Mouse (Mus musculus): ENCODE measurements around the gene Smg6. TPM values are rescaled to one million over a fixed set of nuclear protein-coding genes. Genes with fewer than 3 reads are reported as not detected.

Smg6 gene
- polyA plus RNA-seq, 1 experiment: 27.9 TPM

DNA sequence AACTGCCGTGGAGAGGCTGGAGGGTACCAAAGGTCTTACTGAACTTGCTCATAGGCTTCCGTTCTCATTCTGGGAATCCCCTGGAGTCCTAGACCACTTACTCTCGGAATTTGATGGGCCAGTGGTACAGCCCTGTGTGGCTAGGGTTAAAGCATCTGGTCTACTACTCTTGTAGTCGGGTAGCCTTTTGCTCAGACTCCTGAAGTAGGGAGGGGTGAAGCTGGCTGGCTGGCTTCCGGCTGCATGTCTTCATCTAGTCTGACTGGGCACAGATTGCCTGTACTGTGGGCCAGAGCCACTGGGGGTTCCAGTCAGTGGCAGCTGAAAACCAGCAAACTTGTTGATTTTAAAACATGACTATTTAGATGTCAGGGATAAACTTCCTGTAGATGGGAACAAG lies 167.0 kb downstream of the Smg6 start:
- no peak for DNase-seq (ENCODE audit: extremely low spot score in 1 of 2, low spot score in 1 of 2)

DNA sequence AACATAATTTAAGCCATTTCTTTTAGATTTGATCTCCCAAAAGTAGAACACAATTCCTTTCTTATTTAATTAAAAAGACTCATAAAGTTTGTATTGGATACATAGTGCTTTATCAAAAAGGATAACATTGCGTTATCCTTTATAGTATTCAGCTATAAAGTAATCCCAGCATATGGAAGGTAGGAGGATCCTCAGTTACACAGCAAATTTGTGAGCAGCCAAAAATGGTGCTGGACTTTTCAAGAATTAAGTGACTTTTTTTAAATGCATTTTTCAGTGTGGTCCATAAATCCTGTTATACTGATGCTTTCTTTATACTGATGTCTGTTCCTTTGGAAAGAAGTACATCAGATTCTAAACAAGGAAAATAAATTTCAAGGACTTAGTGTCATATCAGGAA lies 169.1 kb downstream of the Smg6 start:
- no peak for DNase-seq (ENCODE audit: extremely low spot score in 1 of 2, low spot score in 1 of 2)

DNA sequence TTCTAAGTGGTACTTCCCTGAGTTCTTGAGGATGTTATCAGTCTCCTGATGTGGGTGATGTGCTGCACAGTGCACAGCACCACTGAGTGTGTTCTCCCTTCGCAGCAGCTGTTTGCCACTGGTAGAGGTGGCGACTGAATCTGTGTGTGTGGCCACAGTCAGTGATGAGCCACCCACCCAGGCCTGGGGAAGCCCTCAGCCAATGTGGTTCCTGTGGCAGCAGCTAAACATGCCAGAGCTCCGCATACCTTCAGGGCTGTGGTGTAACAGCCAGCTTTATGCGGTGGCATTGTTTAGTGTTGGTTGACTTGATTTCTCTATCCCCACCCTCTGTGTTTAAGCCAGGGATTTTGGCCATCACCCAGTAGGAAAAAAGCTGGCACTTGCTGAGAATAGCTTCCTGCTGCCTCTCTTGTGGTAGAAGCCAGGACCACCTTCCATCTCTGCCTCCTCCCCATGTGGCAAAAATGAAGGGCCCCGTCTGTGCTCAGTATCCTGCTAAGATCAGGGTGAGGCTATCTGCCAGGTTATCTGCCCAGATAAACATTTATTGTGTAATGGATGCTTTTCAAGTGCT lies 177.2 kb downstream of the Smg6 start:
- DNase-seq (ENCODE audit: extremely low spot score in 1 of 2, low spot score in 1 of 2): no peak

DNA sequence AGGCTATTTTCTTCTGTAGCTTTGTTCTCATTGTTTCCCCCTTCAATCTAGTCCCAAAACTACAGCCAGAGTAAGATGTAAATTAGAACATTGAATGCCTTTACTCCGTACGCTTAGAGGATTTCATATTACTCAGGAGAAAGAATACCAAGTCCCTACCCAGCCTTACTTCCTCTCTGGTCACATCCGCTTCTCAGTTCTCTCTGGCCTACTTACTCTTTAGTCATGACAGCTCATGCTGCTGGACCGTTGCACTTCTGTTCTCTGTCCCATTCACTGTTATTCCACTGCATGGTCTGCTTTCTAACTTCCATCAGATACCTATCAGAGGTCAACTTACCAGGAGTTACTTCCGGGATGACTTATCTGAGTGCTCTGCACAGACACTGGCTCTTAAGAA lies 181.0 kb downstream of the Smg6 start:
- DNase-seq (ENCODE audit: extremely low spot score in 1 of 2, low spot score in 1 of 2): no peak

DNA sequence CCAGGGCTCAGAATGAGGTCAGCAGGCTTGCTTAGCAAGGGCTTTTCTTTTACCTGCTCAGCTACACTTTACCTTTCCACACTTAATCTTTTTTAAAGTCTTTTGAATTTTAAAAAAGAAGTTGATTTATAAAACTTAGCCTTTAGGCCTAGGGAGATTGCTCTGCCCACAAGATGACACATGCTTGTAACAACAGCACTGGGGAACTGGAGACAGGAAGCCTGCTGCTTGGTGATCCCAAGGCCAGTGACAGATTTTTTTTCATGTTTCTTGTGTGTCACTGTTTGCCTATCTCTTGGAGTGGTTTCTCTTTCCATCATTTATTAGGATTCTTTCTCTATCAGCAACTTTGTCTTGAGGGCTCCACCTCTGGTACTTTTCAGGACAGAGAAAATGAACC lies 183.3 kb downstream of the Smg6 start:
- no peak for DNase-seq (ENCODE audit: extremely low spot score in 1 of 2, low spot score in 1 of 2)

DNA sequence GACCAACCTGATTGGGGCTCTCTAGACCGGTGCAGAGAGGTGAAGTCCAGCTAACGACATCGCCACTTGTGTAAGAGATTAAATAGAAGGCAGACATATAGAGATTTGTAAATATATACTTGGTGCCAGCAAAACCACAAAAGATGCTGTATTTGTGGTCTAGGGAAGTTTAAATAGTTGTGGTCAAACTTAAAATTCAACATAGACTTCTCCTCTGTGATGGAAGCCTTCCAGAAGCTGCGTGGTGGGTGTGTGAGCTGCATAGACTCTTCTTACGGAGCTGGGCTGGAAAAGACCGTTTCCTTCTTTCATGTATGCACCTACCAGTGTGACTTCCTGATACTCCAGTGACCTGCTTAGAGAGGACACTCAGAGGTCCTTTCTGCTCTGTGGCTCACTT lies 190.8 kb downstream of the Smg6 start:
- peak in 1 of 2 experiments; percentile 48 for DNase-seq (ENCODE audit: extremely low spot score in 1 of 2, low spot score in 1 of 2)

DNA sequence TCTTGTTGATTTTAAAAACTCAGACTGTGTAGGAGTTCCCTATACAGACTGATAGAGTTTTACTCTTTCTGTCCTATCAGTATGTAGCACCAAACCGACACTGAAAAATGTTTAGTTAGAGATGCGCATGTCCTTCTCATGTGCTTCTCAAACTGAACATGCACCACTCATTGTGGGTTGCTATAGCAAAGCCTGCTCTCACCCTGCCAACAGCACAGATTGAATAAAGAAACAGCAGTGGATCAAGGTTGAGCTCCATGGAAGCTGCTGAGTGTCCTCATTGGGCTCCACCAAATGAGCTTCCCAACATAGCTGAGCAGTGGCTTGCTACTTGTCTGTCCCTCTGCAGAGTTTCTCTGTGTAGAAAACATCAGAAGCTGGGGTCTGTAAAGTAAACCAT lies 192.5 kb downstream of the Smg6 start:
- peak; percentile 30 to 42 for DNase-seq (ENCODE audit: extremely low spot score in 1 of 2, low spot score in 1 of 2)

DNA sequence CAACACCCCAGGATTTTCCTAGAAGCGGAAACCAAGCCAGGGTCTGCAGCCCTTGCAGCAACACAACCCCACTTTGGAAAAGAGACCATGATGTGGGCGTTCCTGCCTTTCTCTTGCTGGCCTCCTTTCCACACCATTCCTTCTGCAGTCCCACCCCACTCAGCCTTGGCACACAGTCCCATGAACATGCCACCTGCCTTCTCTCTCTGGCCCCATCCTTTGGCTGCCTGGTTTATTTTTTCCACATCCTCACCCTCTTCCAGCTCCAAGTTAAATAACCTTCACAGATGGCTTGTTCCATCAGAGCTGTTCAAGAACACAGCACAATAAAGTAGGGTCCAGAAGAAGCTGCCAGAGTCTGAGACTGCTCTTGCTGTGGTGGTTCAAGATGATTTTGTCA lies 193.7 kb downstream of the Smg6 start:
- DNase-seq (ENCODE audit: extremely low spot score in 1 of 2, low spot score in 1 of 2): peak; percentile 62 to 73

DNA sequence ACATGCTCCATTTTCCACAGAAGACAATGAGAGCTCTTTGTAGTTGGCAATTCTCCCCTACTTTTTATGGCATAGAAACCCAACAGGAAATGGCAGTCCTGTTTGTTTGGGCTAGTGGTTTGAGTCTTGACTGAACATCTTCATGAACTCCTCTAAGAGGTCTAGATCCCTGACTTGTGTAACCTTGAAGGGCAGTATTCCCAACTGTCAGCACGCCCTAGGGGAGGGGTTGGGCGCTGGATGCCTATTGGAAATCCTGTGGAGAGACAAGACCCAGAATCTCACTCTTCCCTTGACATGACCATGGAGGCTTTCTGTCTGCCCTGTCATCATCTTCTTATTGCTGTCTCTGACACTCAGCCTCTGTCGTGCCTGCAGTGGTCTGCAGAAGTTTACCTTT lies 194.2 kb downstream of the Smg6 start:
- DNase-seq (ENCODE audit: extremely low spot score in 1 of 2, low spot score in 1 of 2): no peak

DNA sequence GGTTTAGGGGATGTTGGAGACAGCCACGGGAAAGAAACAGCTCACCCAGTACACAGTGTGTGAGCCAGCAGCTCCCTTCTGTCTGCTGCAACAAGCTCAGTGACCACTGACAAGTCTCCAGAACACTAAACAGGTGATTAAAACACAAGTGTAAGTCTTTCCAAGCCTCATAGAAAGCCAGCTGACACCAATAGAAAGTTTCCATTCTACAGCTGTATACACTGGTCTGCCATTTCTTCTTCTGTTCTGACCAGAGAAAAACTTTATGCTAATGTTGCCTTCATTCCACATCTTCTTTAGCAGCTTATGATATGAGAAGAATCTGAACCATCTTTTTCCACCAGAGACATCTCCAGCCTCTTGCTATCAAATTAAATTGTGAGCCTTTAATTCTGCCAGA lies 195.7 kb downstream of the Smg6 start:
- DNase-seq (ENCODE audit: extremely low spot score in 1 of 2, low spot score in 1 of 2): no peak

DNA sequence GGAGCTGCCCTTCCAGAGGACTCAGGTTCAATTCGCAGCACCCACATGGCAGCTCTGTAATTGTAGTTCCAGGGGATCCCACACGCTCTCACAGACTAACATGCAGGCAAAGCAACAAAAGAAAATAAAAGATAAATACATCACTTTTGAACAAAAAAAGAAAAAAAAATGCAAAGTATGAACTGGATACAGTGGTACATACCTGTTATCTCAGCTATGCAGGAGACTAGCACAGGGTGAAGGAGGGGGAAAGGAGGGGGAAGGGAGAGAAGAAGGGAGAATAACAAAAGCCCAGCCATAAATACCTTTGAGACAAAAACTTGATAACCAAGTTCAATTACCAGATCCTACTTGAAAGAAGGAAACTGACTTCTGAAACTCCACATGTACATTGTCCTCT lies 198.8 kb downstream of the Smg6 start:
- no peak for DNase-seq (ENCODE audit: extremely low spot score in 1 of 2, low spot score in 1 of 2)

DNA sequence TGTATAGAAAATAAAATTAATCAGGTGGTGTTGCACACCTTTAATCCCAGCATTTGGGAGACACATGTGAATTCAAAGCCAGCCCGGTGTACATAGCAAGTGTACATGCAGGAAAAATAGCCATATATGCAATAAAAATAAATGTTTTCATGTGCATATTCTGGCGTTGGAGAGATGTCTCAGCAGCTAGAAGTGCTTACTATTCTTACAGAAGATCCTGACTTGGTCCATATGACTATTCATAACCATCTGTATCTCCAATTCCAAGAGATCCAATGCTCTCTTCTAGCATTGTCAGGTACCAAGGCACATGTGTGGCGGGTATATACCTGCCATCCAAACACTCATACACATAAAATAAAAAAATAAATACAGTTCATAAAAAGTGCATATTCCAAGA lies 200.8 kb downstream of the Smg6 start:
- no peak for DNase-seq (ENCODE audit: extremely low spot score in 1 of 2, low spot score in 1 of 2)

DNA sequence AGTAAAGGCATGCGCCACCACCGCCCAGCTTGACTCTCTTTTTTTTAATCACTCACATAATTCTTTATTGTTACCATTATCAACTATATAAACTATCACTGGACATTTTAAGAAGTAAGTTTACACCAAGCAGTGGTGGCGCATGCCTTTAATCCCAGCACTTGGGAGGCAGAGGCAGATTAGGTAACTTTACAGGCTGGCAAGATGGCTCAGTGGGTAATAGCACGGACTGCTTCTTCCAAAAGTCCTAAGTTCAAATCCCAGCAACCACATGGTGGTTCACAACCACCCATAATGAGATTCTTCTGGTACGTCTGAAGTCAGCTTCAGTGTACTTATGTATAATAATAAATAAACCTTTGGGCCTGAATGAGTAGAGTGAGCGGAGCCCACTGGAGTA lies 203.9 kb downstream of the Smg6 start:
- no peak for DNase-seq (ENCODE audit: extremely low spot score in 1 of 2, low spot score in 1 of 2)

DNA sequence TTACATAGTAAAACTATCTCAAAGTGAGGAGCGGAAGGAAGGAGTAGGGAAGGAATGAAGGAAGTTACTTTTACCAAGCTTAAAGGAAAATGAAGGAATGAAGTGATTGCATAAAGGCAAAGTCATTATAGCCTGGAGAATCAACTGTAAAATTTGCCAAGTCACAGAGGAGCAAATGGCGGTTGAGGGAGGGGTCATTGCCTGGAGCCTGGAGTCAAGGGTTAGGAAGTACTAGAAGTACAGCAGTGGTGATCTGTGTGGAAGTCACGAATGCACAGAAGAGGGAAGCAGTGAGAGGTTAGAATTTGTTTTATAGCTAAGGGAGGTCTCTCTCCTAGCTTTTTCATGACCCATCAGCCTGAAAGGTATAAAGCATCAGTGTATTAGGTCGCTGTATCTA lies 205.7 kb downstream of the Smg6 start:
- no peak for DNase-seq (ENCODE audit: extremely low spot score in 1 of 2, low spot score in 1 of 2)

DNA sequence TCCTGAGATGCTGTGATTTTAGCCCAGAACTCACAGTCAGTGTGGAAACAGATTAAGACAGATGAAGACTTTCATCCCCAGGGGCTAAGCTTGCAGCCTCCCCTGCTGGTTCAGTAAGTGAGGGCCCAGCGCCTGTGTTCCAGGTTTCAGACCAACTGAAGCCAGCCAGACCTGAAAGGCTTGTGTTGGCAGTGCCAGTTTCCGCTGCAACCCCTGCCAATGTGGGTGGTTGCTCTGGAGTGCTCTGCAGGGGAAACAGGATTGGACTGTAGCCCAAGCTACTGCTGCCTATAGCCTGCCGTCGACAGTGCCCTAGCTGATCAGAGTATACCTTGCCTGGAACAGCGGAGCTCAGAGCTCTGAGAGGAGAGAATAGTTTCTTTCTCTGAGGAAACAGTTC lies 206.7 kb downstream of the Smg6 start:
- DNase-seq (ENCODE audit: extremely low spot score in 1 of 2, low spot score in 1 of 2): peak in 1 of 2 experiments; percentile 76

DNA sequence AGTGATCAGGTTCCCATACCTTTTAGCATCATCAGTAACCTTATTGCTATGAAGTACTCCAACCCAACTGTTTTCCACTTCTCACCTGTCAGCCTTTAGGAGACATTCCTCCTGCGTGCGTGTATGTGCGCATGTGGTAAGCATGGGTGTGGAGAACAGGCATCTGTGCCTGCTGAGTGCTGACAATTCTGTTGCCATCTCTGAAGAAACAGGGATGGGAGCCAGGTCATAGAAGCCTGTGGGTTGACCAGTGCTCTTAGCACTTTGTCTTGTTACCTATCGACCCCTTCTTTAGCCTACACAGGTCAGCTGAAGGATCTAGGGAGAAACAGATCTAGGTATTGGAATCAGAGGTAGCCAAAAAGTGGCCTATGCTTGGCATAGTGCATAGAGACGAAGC lies 207.8 kb downstream of the Smg6 start:
- no peak for DNase-seq (ENCODE audit: extremely low spot score in 1 of 2, low spot score in 1 of 2)

DNA sequence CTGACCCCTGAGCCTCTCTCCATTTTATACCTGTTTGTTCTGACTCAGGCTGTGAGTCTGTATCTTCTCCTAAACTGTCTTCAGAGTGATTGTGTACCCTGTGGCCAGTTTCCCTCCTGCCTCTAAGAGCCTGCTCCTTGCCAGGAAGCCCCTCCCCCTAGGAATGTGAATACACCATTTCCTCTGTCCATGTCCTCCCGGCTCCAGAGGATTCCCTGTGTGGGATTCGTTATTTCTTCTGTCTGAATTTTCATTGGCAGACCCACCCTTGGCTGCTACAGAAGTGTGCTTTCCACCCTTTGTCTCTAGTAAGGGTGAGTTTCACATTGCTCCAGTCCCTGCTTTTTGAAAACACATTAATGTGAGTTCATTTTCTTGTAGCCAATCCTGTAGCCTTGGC lies 208.3 kb downstream of the Smg6 start:
- no peak for DNase-seq (ENCODE audit: extremely low spot score in 1 of 2, low spot score in 1 of 2)

DNA sequence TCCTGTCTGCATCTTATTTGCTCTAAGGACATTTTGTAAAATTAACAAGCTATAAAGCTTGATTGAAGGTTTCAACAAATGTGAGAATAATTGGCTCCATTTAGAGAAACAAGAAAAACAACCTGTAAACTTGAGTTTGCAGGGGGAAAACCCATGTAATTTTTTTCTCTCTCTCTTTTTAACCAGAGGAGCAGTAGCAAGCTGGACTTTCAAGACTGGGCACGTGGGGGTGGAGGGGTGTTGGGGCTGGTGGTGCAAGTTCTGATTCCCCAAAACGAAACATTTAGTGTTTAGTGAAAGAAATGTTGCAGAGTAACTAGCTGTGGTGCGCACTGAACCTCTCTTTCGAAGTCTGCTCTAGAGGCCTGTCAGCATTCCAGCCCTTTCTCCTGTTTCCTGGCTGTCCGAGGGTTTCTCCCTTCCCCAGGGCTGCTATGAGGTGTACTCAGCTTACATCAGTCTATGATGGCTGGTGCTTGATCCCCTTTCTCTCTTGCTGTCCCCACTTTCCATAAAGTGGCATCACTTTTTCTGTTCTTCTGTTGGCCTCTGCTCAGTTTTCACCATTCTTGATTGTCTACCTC lies 209.0 kb downstream of the Smg6 start:
- no peak for DNase-seq (ENCODE audit: extremely low spot score in 1 of 2, low spot score in 1 of 2)

DNA sequence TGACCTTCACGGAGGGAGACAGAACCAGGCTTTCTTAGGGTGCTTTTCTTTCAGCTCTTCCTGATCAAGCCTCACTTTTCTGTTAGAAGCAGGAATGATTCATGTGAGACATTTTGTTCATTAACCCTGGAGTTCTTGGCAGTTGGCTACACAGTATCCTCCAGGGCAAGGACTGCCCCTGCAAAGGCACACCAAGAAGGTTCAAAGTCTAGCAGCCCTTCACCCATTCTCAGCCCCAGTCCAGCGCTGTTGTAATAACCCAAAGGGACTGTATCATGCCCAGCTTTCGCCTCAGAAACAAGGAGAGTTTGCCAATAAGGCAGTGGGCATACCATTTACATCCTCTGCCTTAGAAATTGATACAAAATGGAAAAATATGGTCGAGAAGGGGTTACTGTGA lies 209.7 kb downstream of the Smg6 start:
- no peak for DNase-seq (ENCODE audit: extremely low spot score in 1 of 2, low spot score in 1 of 2)

DNA sequence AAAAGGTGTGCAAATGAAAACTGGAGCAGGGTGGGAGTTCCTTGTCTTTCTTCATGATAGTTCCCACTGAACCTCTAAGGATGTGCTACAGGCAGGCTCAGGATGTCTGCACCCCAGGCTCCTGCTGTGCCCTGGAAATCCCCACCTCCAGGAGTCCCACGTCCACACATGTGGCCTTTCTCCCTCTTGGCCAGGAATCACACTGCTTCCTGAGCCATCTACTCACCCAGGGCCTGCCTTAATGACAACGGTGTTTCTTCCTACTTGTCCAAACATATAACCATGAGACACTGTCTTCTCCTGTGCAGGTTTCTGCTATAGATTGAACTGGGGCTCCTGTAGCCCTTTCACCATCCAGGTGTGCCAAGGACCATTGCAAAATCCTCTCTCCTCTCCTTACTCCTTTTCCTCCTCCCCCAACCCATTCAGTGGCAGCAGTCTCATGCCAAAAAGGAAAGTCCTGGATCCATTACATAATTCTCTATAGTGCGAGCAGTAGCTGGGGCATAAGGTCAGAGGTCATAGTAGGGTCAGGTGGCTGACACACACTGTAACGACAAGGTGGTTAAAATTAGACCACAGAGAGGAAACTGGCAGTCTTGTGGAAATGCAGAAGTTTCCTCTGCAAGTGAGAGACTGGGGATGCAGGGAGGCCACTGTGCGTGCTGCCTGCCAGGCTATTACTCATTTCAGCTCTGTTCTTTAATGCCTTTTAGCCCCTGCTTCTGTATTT lies 211.2 kb downstream of the Smg6 start:
- no peak for DNase-seq (ENCODE audit: extremely low spot score in 1 of 2, low spot score in 1 of 2)

DNA sequence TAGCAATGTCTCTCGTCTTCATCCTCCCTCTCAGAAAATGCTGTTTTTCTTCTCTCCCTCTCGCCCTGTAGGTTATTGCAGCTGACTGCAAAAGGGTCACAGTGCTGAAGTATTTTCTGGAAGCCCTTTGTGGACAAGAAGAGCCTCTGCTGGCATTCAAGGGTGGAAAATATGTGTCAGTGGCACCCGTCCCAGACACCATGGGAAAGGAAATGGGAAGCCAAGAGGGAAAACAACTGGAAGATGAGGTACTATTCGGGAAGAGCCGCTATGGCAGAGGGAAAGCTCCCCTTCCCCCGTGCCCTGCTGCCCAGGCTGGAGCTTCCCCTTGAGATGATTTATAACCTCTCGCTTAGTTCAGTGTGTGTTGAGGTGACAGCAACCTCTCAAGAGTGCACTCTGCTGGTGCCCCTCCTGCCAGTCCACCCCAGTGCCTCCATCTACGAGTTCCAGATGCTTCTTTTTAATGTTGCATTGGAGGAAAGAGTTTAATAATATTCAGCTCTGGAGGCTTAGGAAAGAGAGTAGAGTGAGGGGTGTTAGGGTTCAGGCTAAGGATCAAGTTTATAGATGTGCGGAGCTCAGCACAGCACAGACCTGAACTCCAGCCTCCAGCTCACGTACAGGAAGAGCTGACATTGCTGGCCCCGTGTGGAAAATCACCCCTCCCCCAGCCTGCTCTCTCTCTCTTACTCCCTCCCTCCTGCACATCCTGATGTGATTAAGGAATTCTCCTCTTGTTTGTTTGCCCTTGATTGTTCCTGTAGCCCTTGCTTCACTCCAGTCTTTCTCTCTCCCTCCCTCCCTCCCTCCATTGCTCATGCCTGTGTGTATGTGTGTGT lies 213.7 kb downstream of the Smg6 start:
- no peak for DNase-seq (ENCODE audit: extremely low spot score in 1 of 2, low spot score in 1 of 2)
